Mouse (Mus musculus) myocyte (in vitro differentiated cells): ENCODE measurements around the gene Copz1. TPM values are rescaled to one million over a fixed set of nuclear protein-coding genes. Genes with fewer than 3 reads are reported as not detected.

Experiments used
- H3K27me3 ChIP-seq: one replicate; pipeline ENCODE4 v1.6.1; 2011; ENCODE audit not compliant: control insufficient read depth, insufficient read depth, insufficient read length
- H3K36me3 ChIP-seq: one replicate; pipeline ENCODE4 v1.6.1; 2011; ENCODE audit not compliant: control insufficient read depth, insufficient read depth
- H3K4me2 ChIP-seq: one replicate; pipeline ENCODE4 v1.6.1; 2011; ENCODE audit warnings: low read depth, control low read depth
- H3K4me3 ChIP-seq: one replicate; pipeline ENCODE4 v1.5.1; 2011; ENCODE audit warnings: mild to moderate bottlenecking, control low read depth, moderate library complexity
- H3K79me2 ChIP-seq: one replicate; pipeline ENCODE4 v1.6.1; 2011; ENCODE audit not compliant: control insufficient read depth, insufficient read depth
- H3ac ChIP-seq: one replicate; pipeline ENCODE4 v1.6.1; 2011; ENCODE audit not compliant: control insufficient read depth, insufficient read length
- CEBPB ChIP-seq: IDR thresholded peaks from 2 replicates; pipeline ENCODE4 v1.6.1; 2011; ENCODE audit warnings: mild to moderate bottlenecking, moderate library complexity; ENCODE audit not compliant: poor library complexity, insufficient read depth, severe bottlenecking
- E2F4 ChIP-seq: IDR thresholded peaks from one replicate; pipeline ENCODE4 v1.6.1; 2011; ENCODE audit warnings: mild to moderate bottlenecking, control low read depth, moderate library complexity; ENCODE audit not compliant: insufficient read depth
- MAX ChIP-seq: IDR thresholded peaks from one replicate; pipeline ENCODE4 v1.6.1; 2011; ENCODE audit warnings: low read depth, mild to moderate bottlenecking, control low read depth
- MYOD1 ChIP-seq, 3 experiments: IDR thresholded peaks; one replicate each; pipeline ENCODE4 v1.6.1; 2011; ENCODE audit warnings: control low read depth in 2 of 3, low read depth in 2 of 3, mild to moderate bottlenecking in 2 of 3, moderate library complexity in 1 of 3; ENCODE audit not compliant: insufficient read length in 2 of 3, control insufficient read depth in 1 of 3
- MYOG ChIP-seq, 3 experiments: IDR thresholded peaks; one replicate each; pipeline ENCODE4 v1.6.1; 2011; ENCODE audit warnings: control low read depth in 2 of 3, low read depth in 2 of 3, mild to moderate bottlenecking in 2 of 3; ENCODE audit not compliant: insufficient read length in 2 of 3, control insufficient read depth in 1 of 3, insufficient read depth in 1 of 3
- POLR2A ChIP-seq: IDR thresholded peaks from one replicate; pipeline ENCODE4 v1.6.1; 2011; ENCODE audit warnings: low read depth, mild to moderate bottlenecking, control low read depth, moderate library complexity; ENCODE audit not compliant: insufficient read length
- POLR2AphosphoS2 ChIP-seq: IDR thresholded peaks from one replicate; pipeline ENCODE4 v1.6.1; 2011; ENCODE audit warnings: low read depth, control low read depth; ENCODE audit not compliant: insufficient read length
- REST ChIP-seq: IDR thresholded peaks from one replicate; pipeline ENCODE4 v1.6.1; 2011; ENCODE audit warnings: mild to moderate bottlenecking, control low read depth, moderate library complexity; ENCODE audit not compliant: insufficient read depth, insufficient read length
- SRF ChIP-seq: IDR thresholded peaks from one replicate; pipeline ENCODE4 v1.6.1; 2011; ENCODE audit warnings: low read depth; ENCODE audit not compliant: control insufficient read depth, insufficient read length
- TCF12 ChIP-seq: IDR thresholded peaks from one replicate; pipeline ENCODE4 v1.6.1; 2011; ENCODE audit warnings: mild to moderate bottlenecking, control low read depth; ENCODE audit not compliant: poor library complexity, insufficient read depth, severe bottlenecking
- TCF3 ChIP-seq: IDR thresholded peaks from one replicate; pipeline ENCODE4 v1.6.1; 2011; ENCODE audit warnings: low read depth, control low read depth; ENCODE audit not compliant: insufficient read length
- USF1 ChIP-seq: IDR thresholded peaks from one replicate; pipeline ENCODE4 v1.6.1; 2011; ENCODE audit warnings: low read depth, mild to moderate bottlenecking, control low read depth, moderate library complexity
- polyA plus RNA-seq: library from polyadenylated mRNA; unstranded; fragments of >200 nt; fragmentation: generic; extraction: Trizol; gene quantifications from one replicate; pipeline ENCODE4 v1.2.1, GENCODE M21; 2012; ENCODE audit warnings: missing spikeins

Copz1 gene
- polyA plus RNA-seq, 1 experiment, result 172 TPM

GRCm38 (mm10) chr15:103251595-103251994, 20.9 kb upstream of the Copz1 start:
- TF ChIP-seq MYOG (IDR thresholded peaks at IDR 0.05; ENCODE audit: control insufficient read depth in 1 of 3, insufficient read depth in 1 of 3, insufficient read length in 2 of 3, low read depth in 2 of 3) (no peak), SRF (no peak), MAX (no peak), REST (no peak), MYOD1 (IDR thresholded peaks at IDR 0.05; ENCODE audit: control insufficient read depth in 1 of 3, insufficient read length in 2 of 3, low read depth in 2 of 3) (no peak), POLR2AphosphoS2 (no peak), POLR2A (no peak), TCF3 (no peak), CEBPB (no peak), USF1 (no peak), E2F4 (no peak), TCF12 (no peak)
- Histone ChIP-seq H3K36me3 (peaks cover 17% of the 10 kb centered on the region), H3ac (no peak overlapping the region), H3K4me2 (no peak overlapping the region), H3K27me3 (no peaks in the 10 kb centered on the region), H3K4me3 (no peak overlapping the region), H3K79me2 (no peaks in the 10 kb centered on the region)

GRCm38 (mm10) chr15:103252660-103253059, 19.9 kb upstream of the Copz1 start:
- Histone ChIP-seq H3ac (no peak overlapping the region), H3K4me3 (no peak overlapping the region), H3K79me2 (no peaks in the 10 kb centered on the region), H3K36me3 (peaks cover 6% of the 10 kb centered on the region), H3K27me3 (no peaks in the 10 kb centered on the region), H3K4me2 (no peak overlapping the region)
- TF ChIP-seq MAX (no peak), TCF3 (no peak), POLR2AphosphoS2 (no peak), E2F4 (no peak), MYOG (IDR thresholded peaks at IDR 0.05; ENCODE audit: control insufficient read depth in 1 of 3, insufficient read depth in 1 of 3, insufficient read length in 2 of 3, low read depth in 2 of 3) (no peak), USF1 (no peak)

- peaks cover 4% of the 10 kb centered on the region for H3K36me3 ChIP-seq
- no peak overlapping the region for H3K4me3 ChIP-seq
- no peaks in the 10 kb centered on the region for H3K27me3 ChIP-seq
- no peak for TF ChIP-seq USF1
- no peak for TF ChIP-seq REST
- TF ChIP-seq CEBPB, result no peak
- TF ChIP-seq MYOG (IDR thresholded peaks at IDR 0.05; ENCODE audit: control insufficient read depth in 1 of 3, insufficient read depth in 1 of 3, insufficient read length in 2 of 3, low read depth in 2 of 3), result no peak
- no peak for TF ChIP-seq TCF3
- no peak for TF ChIP-seq SRF
- no peak for TF ChIP-seq MAX
- no peak for TF ChIP-seq MYOD1 (IDR thresholded peaks at IDR 0.05; ENCODE audit: control insufficient read depth in 1 of 3, insufficient read length in 2 of 3, low read depth in 2 of 3)
- TF ChIP-seq E2F4, result no peak
- no peak for TF ChIP-seq POLR2A
- no peak for TF ChIP-seq POLR2AphosphoS2
- no peak overlapping the region for H3ac ChIP-seq
- H3K4me2 ChIP-seq, result no peak overlapping the region
- no peaks in the 10 kb centered on the region for H3K79me2 ChIP-seq
Measured at GRCm38 (mm10) chr15:103253352-103253751, 19.2 kb upstream of the Copz1 start.

GRCm38 (mm10) chr15:103255169-103255568, 17.3 kb upstream of the Copz1 start:
- H3K4me3 ChIP-seq, result no peak overlapping the region
- no peaks in the 10 kb centered on the region for H3K27me3 ChIP-seq
- TF ChIP-seq TCF12 (no peak), POLR2AphosphoS2 (no peak), SRF (no peak), POLR2A (no peak)

GRCm38 (mm10) chr15:103256210-103256986, 16.1 kb upstream of the Copz1 start:
- H3K4me2 ChIP-seq, result no peak overlapping the region
- TF ChIP-seq POLR2AphosphoS2 (no peak), POLR2A (no peak), MYOD1 (IDR thresholded peaks at IDR 0.05; ENCODE audit: control insufficient read depth in 1 of 3, insufficient read length in 2 of 3, low read depth in 2 of 3) (no peak), SRF (no peak), TCF12 (no peak), E2F4 (no peak), MYOG (IDR thresholded peaks at IDR 0.05; ENCODE audit: control insufficient read depth in 1 of 3, insufficient read depth in 1 of 3, insufficient read length in 2 of 3, low read depth in 2 of 3) (no peak), TCF3 (no peak), MAX (no peak), USF1 (no peak), CEBPB (no peak), REST (no peak)
- H3ac ChIP-seq, result no peak overlapping the region
- no peaks in the 10 kb centered on the region for H3K36me3 ChIP-seq
- H3K27me3 ChIP-seq, result no peaks in the 10 kb centered on the region
- no peak overlapping the region for H3K4me3 ChIP-seq
- H3K79me2 ChIP-seq, result no peaks in the 10 kb centered on the region

More at GRCm38 (mm10) chr15:103255169-103255568, 17.3 kb upstream of the Copz1 start:
- Histone ChIP-seq H3K79me2 (no peaks in the 10 kb centered on the region), H3K36me3 (no peaks in the 10 kb centered on the region), H3ac (no peak overlapping the region), H3K4me2 (peak overlapping the region; percentile 83)
